Mouse (Mus musculus) embryonic facial prominence, embryonic 13.5 days (tissue): ENCODE results near the gene Ccm2. TPM values are rescaled to one million over a fixed set of nuclear protein-coding genes. Genes with fewer than 3 reads are reported as not detected.

Experiments used
- ATAC-seq: fragments of 200-750 bp; cut with Nextera tagmentation; 2 replicates; pipeline ENCODE4 v1.8.0; 2017; ENCODE audit warnings: low read depth; ENCODE audit not compliant: insufficient number of reproducible peaks, insufficient read depth, low FRiP score, low TSS enrichment
- H3K27ac ChIP-seq: fragments of 300-500 bp; sonication (generic); 2 replicates; pipeline ENCODE4 v1.5.1; 2015; ENCODE audit warnings: moderate library complexity, mild to moderate bottlenecking, inconsistent platforms
- H3K27me3 ChIP-seq: fragments of 300-500 bp; sonication (generic); 2 replicates; pipeline ENCODE4 v1.6.1; 2015; ENCODE audit warnings: mild to moderate bottlenecking, inconsistent platforms
- H3K36me3 ChIP-seq: fragments of 300-500 bp; sonication (generic); 2 replicates; pipeline ENCODE4 v1.6.1; 2015; ENCODE audit warnings: mild to moderate bottlenecking, inconsistent platforms
- H3K4me1 ChIP-seq: fragments of 300-500 bp; sonication (generic); 2 replicates; pipeline ENCODE4 v1.6.1; 2015; ENCODE audit warnings: inconsistent platforms
- H3K4me2 ChIP-seq: fragments of 300-500 bp; sonication (generic); 2 replicates; pipeline ENCODE4 v1.6.1; 2015; ENCODE audit warnings: moderate library complexity, mild to moderate bottlenecking, inconsistent platforms
- H3K4me3 ChIP-seq: fragments of 300-500 bp; sonication (generic); 2 replicates; pipeline ENCODE4 v1.5.1; 2015; ENCODE audit warnings: mild to moderate bottlenecking, inconsistent platforms
- H3K9ac ChIP-seq: fragments of 300-500 bp; sonication (generic); 2 replicates; pipeline ENCODE4 v1.6.1; 2015; ENCODE audit warnings: mild to moderate bottlenecking, inconsistent platforms
- H3K9me3 ChIP-seq: fragments of 300-500 bp; sonication (generic); 2 replicates; pipeline ENCODE4 v1.6.1; 2016; ENCODE audit warnings: inconsistent platforms
- WGBS: fragments of 180-500 bp; shearing (Covaris S2); methylation state at CpG from one replicate; pipeline ENCODE4 v1.1.7; 2015; ENCODE audit warnings: mixed read lengths; 5-methylcytosine and 5-hydroxymethylcytosine counted together
- polyA plus RNA-seq: library from polyadenylated mRNA; unstranded; fragments of >200 nt; fragmentation: Nextera tagmentation; extraction: Ambion mirVana; gene quantifications from 2 replicates; pipeline ENCODE4 v1.2.1, GENCODE M21; 2015

Gene Ccm2
- polyA plus RNA-seq, 1 experiment from 2014 or later, result 80.2 TPM

GRCm38 (mm10) chr11:6639072-6639471 is 92.4 kb downstream of the Ccm2 start:
- Histone ChIP-seq H3K27me3 (no peaks in the 10 kb centered on the region), H3K27ac (no peak overlapping the region), H3K36me3 (no peaks in the 10 kb centered on the region), H3K4me1 (no peaks in the 10 kb centered on the region), H3K9ac (no peak overlapping the region), H3K9me3 (no peaks in the 10 kb centered on the region), H3K4me2 (no peak overlapping the region), H3K4me3 (no peak overlapping the region)
- WGBS, result 79% methylated on average over 6 of the region's 6 CpGs
- ATAC-seq, result no peak

GRCm38 (mm10) chr11:6644566-6644965 is 97.9 kb downstream of the Ccm2 start:
- Histone ChIP-seq H3K4me1 (no peaks in the 10 kb centered on the region), H3K27ac (no peak overlapping the region), H3K27me3 (no peaks in the 10 kb centered on the region), H3K9ac (no peak overlapping the region), H3K4me2 (no peak overlapping the region), H3K4me3 (no peak overlapping the region), H3K36me3 (no peaks in the 10 kb centered on the region), H3K9me3 (no peaks in the 10 kb centered on the region)
- WGBS, result 79% methylated on average over 6 of the region's 6 CpGs
- ATAC-seq, result no peak

Other genes starting within 250 kb of the Ccm2 start
- 11.2 and 12.4 TPM in 2 replicates for gene Zmiz2, start 157.8 kb upstream of the Ccm2 start, polyA plus RNA-seq
- 5,258 and 5,388 TPM in 2 replicates for gene Ppia, start 131.4 kb upstream of the Ccm2 start, polyA plus RNA-seq
- 656 and 746 TPM in 2 replicates for gene H2afv, start 102.4 kb upstream of the Ccm2 start, polyA plus RNA-seq
- gene Purb, start 71.0 kb upstream of the Ccm2 start, polyA plus RNA-seq, result 26.9 and 28.6 TPM in 2 replicates
- gene Myo1g, start 25.9 kb upstream of the Ccm2 start, polyA plus RNA-seq, result 1.3 and 1.8 TPM in 2 replicates
- gene Nacad, start 59.2 kb downstream of the Ccm2 start, polyA plus RNA-seq, result 2.9 and 3.4 TPM in 2 replicates
- 33.6 and 38.5 TPM in 2 replicates for gene Tbrg4, start 79.2 kb downstream of the Ccm2 start, polyA plus RNA-seq
- gene Wap, start 91.8 kb downstream of the Ccm2 start, polyA plus RNA-seq, result not detected in 2 replicates
- 6.7 and 8.0 TPM in 2 replicates for gene Ramp3, start 111.6 kb downstream of the Ccm2 start, polyA plus RNA-seq